Mouse (Mus musculus) heart, postnatal 14 days (tissue): ENCODE measurements around the gene Dusp28. TPM values are rescaled to one million over a fixed set of nuclear protein-coding genes. Genes with fewer than 3 reads are reported as not detected.
A peak's percentile ranks its signal among the peaks of the same experiment; 100 is the strongest.

Source experiments
- DNase-seq, 2 experiments: peaks; one replicate each; pipeline ENCODE4 v3.0.0; 2021 to 2022
- intact Hi-C: fragments of 180-260 bp; cut with DNase I; formaldehyde crosslinking; loops from one replicate; pipeline ENCODE4 v1.15.1; 2025
- long read RNA-seq, 2 experiments: library from polyadenylated mRNA; stranded (forward); transcript quantifications; one replicate each; pipeline ENCODE4 v2.0.0; 2021
- total RNA-seq, 2 experiments: library from RNA; stranded (reverse); gene quantifications; 2 replicates each; pipeline ENCODE4 v1.2.3; 2021

Dusp28 gene
- 10 to 100 TPM; 10.7 to 12.6 TPM for total RNA-seq
- long read RNA-seq, experiment 1, transcript Dusp28-201 (2 exons, 1,314 nt): major isoform, 17 of 19 reads
- long read RNA-seq, experiment 1, partial matches to known transcripts: 0 of 19 reads
- long read RNA-seq, experiment 1, other reads (novel, unspliced or antisense): 2 of 19 reads
- long read RNA-seq, experiment 2, transcript Dusp28-201 (2 exons, 1,314 nt): major isoform, 14 of 17 reads
- long read RNA-seq, experiment 2, partial matches to known transcripts: 0 of 17 reads
- long read RNA-seq, experiment 2, other reads (novel, unspliced or antisense): 3 of 17 reads

GRCm38 (mm10) chr1:92906779-92907631 is at the start of gene Dusp28:
TSS of gene Dusp28 (plus strand) at chr1:92906981.
- intact Hi-C loops: no loop called here
- peak; percentile 85 to 90 for DNase-seq

GRCm38 (mm10) chr1:92861503-92861902 is 45.3 kb upstream of the Dusp28 start:
- intact Hi-C loops: no loop called here
- DNase-seq: no peak

GRCm38 (mm10) chr1:92863268-92863667 is 43.5 kb upstream of the Dusp28 start:
- DNase-seq: no peak
- intact Hi-C loops: no loop called here

GRCm38 (mm10) chr1:92866170-92866569 is 40.6 kb upstream of the Dusp28 start:
- intact Hi-C loops: no loop called here
- DNase-seq: no peak

GRCm38 (mm10) chr1:92869985-92870384 is 36.8 kb upstream of the Dusp28 start:
- intact Hi-C loops: no loop called here
- DNase-seq: no peak

GRCm38 (mm10) chr1:92872666-92873065 is 34.1 kb upstream of the Dusp28 start:
- DNase-seq: no peak
- intact Hi-C loops: no loop called here

- intact Hi-C loops: no loop called here
- no peak for DNase-seq
These were observed 32.8 kb upstream of the Dusp28 start for GRCm38 (mm10) chr1:92874011-92874410.

- no peak for DNase-seq
- intact Hi-C loops: no loop called here
These were observed 31.2 kb upstream of the Dusp28 start for GRCm38 (mm10) chr1:92875360-92876111.

- DNase-seq: no peak
- intact Hi-C loops: no loop called here
These were observed 29.3 kb upstream of the Dusp28 start for GRCm38 (mm10) chr1:92877431-92877978.

GRCm38 (mm10) chr1:92878066-92878741 is 28.6 kb upstream of the Dusp28 start:
- DNase-seq: no peak
- intact Hi-C loops: no loop called here

GRCm38 (mm10) chr1:92879266-92879665 is 27.5 kb upstream of the Dusp28 start:
- no peak for DNase-seq
- intact Hi-C loops: no loop called here

- no peak for DNase-seq
- intact Hi-C loops: no loop called here
These were observed 26.7 kb upstream of the Dusp28 start for GRCm38 (mm10) chr1:92880101-92880500.

GRCm38 (mm10) chr1:92881982-92882381 is 24.8 kb upstream of the Dusp28 start:
- intact Hi-C loops: no loop called here
- no peak for DNase-seq

GRCm38 (mm10) chr1:92888901-92889655 is 17.7 kb upstream of the Dusp28 start:
- DNase-seq: no peak
- intact Hi-C loops: no loop called here

GRCm38 (mm10) chr1:92892791-92893190 is 14.0 kb upstream of the Dusp28 start:
- intact Hi-C loops: no loop called here
- no peak for DNase-seq

GRCm38 (mm10) chr1:92893896-92894295 is 12.9 kb upstream of the Dusp28 start:
- intact Hi-C loops: no loop called here
- DNase-seq: no peak

- DNase-seq: peak; percentile 73 to 80
- intact Hi-C loops: loop anchor here (5.0 kb wide), 1 partner anchor 198 kb away; no protein-coding TSS in a partner anchor
These were observed 11.7 kb upstream of the Dusp28 start for GRCm38 (mm10) chr1:92895089-92895488.

- intact Hi-C loops: no loop called here
- DNase-seq: peak; percentile 39 to 55
These were observed 4.0 kb upstream of the Dusp28 start, which contains the start of gene Ankmy1 for GRCm38 (mm10) chr1:92902786-92903185. TSS of gene Ankmy1 (minus strand) at chr1:92902906.

- intact Hi-C loops: no loop called here
- no peak for DNase-seq
These were observed 3.2 kb upstream of the Dusp28 start for GRCm38 (mm10) chr1:92903627-92904026.
